Mouse (Mus musculus) intestine, embryonic 16.5 days (tissue): ENCODE data around the gene Amd1. TPM values are rescaled to one million over a fixed set of nuclear protein-coding genes. Genes with fewer than 3 reads are reported as not detected.

Experiments used
- ATAC-seq: fragments of 200-750 bp; cut with Nextera tagmentation; 2 replicates; pipeline ENCODE4 v1.8.0; 2017; ENCODE audit warnings: moderate TSS enrichment, moderate library complexity
- H3K27ac ChIP-seq: fragments of 300-500 bp; sonication (generic); 2 replicates; pipeline ENCODE4 v1.5.1; 2014; ENCODE audit warnings: mild to moderate bottlenecking, low read length
- H3K27me3 ChIP-seq: fragments of 300-500 bp; sonication (generic); replicated peaks from 2 replicates; pipeline ENCODE4 v1.6.1; 2014; ENCODE audit warnings: low read length, control low read depth, mixed read lengths; ENCODE audit not compliant: control insufficient read depth, insufficient read depth
- H3K36me3 ChIP-seq: fragments of 300-500 bp; sonication (generic); 2 replicates; pipeline ENCODE4 v1.6.1; 2014; ENCODE audit warnings: low read length, control low read depth; ENCODE audit not compliant: control insufficient read depth, insufficient read depth
- H3K4me1 ChIP-seq: fragments of 300-500 bp; sonication (generic); 2 replicates; pipeline ENCODE4 v1.6.1; 2014; ENCODE audit warnings: low read length, control low read depth, mixed read lengths; ENCODE audit not compliant: control insufficient read depth, insufficient read depth
- H3K4me2 ChIP-seq: fragments of 300-500 bp; sonication (generic); 2 replicates; pipeline ENCODE4 v1.6.1; 2014; ENCODE audit warnings: low read depth, low read length, control low read depth
- H3K4me3 ChIP-seq: fragments of 300-500 bp; sonication (generic); 2 replicates; pipeline ENCODE4 v1.5.1; 2014; ENCODE audit warnings: mild to moderate bottlenecking, low read length
- H3K9ac ChIP-seq: fragments of 300-500 bp; sonication (generic); 2 replicates; pipeline ENCODE4 v1.6.1; 2014; ENCODE audit warnings: low read depth, low read length
- H3K9me3 ChIP-seq: fragments of 300-500 bp; sonication (generic); 2 replicates; pipeline ENCODE4 v1.6.1; 2016; ENCODE audit warnings: low read length, control low read depth; ENCODE audit not compliant: control insufficient read depth
- WGBS: fragments of 180-500 bp; shearing (Covaris S2); extraction: QIAGEN DNeasy Blood & Tissue Kit; methylation state at CpG from one replicate; pipeline ENCODE4 v1.1.7; 2014; 5-methylcytosine and 5-hydroxymethylcytosine counted together
- polyA plus RNA-seq: library from polyadenylated mRNA; unstranded; fragments of >200 nt; fragmentation: Nextera tagmentation; extraction: Ambion mirVana; gene quantifications from 2 replicates; pipeline ENCODE4 v1.2.1, GENCODE M21; 2015

The Amd1 gene
- 41.9 and 47.2 TPM in 2 replicates for polyA plus RNA-seq

GRCm38 (mm10) chr10:40302140-40302985 is at the start of gene Amd1:
Gene Amd1, minus strand, starts transcription at chr10:40302186.
- H3K4me2 ChIP-seq: peak within 1 kb of the TSS; percentile 83
- peak within 1 kb of the TSS; percentile 99 for H3K27ac ChIP-seq
- WGBS: under 1% methylated on average over 55 of the region's 55 CpGs
- peak; percentile 93 for ATAC-seq
- H3K36me3 ChIP-seq: no peaks in the 10 kb centered on the region
- H3K9me3 ChIP-seq: peaks cover 3% of the 10 kb centered on the region; the same call in 1 of the 2 replicates
- peak within 1 kb of the TSS; percentile 94 for H3K9ac ChIP-seq
- no peaks in the 10 kb centered on the region for H3K27me3 ChIP-seq
- H3K4me1 ChIP-seq: peaks cover 11% of the 10 kb centered on the region
- H3K4me3 ChIP-seq: peak within 1 kb of the TSS; percentile 96

- ATAC-seq: no peak
- Histone ChIP-seq H3K9me3 (no peaks in the 10 kb centered on the region), H3K27me3 (no peaks in the 10 kb centered on the region), H3K4me2 (peak overlapping the region; percentile 55; the same call in 1 of the 2 replicates), H3K36me3 (no peaks in the 10 kb centered on the region), H3K27ac (no peak overlapping the region), H3K4me3 (no peak overlapping the region), H3K4me1 (peaks cover 6% of the 10 kb centered on the region), H3K9ac (no peak overlapping the region)
- 62% methylated on average over 4 of the region's 4 CpGs for WGBS
These were observed 49.2 kb upstream of the Amd1 start for GRCm38 (mm10) chr10:40351156-40351555.

GRCm38 (mm10) chr10:40350245-40350932 is 48.4 kb upstream of the Amd1 start:
- WGBS: 48% methylated on average over 12 of the region's 12 CpGs
- H3K36me3 ChIP-seq: no peaks in the 10 kb centered on the region
- peak overlapping the region; percentile 86 for H3K9ac ChIP-seq
- no peak for ATAC-seq
- H3K4me3 ChIP-seq: peak overlapping the region; percentile 90
- peak overlapping the region; percentile 55 for H3K4me2 ChIP-seq
- H3K27me3 ChIP-seq: no peaks in the 10 kb centered on the region
- H3K27ac ChIP-seq: no peak overlapping the region
- no peaks in the 10 kb centered on the region for H3K9me3 ChIP-seq
- H3K4me1 ChIP-seq: peaks cover 6% of the 10 kb centered on the region

GRCm38 (mm10) chr10:40349631-40350177 is 47.7 kb upstream of the Amd1 start:
- Histone ChIP-seq H3K4me2 (peak overlapping the region; percentile 55), H3K9ac (peak overlapping the region; percentile 86), H3K27ac (peak overlapping the region; percentile 95), H3K4me3 (peak overlapping the region; percentile 90), H3K9me3 (no peaks in the 10 kb centered on the region), H3K36me3 (no peaks in the 10 kb centered on the region), H3K4me1 (peaks cover 6% of the 10 kb centered on the region), H3K27me3 (no peaks in the 10 kb centered on the region)
- ATAC-seq: peak; percentile 35
- under 1% methylated on average over 62 of the region's 62 CpGs for WGBS

GRCm38 (mm10) chr10:40348566-40349536 is 46.9 kb upstream of the Amd1 start:
- H3K4me3 ChIP-seq: peak overlapping the region; percentile 90
- H3K4me2 ChIP-seq: peak overlapping the region; percentile 58
- under 1% methylated on average over 75 of the region's 76 CpGs for WGBS
- no peaks in the 10 kb centered on the region for H3K9me3 ChIP-seq
- no peaks in the 10 kb centered on the region for H3K27me3 ChIP-seq
- H3K9ac ChIP-seq: peak overlapping the region; percentile 86
- peak; percentile 99 for ATAC-seq
- H3K27ac ChIP-seq: peak overlapping the region; percentile 97
- H3K4me1 ChIP-seq: peaks cover 6% of the 10 kb centered on the region
- no peaks in the 10 kb centered on the region for H3K36me3 ChIP-seq

- H3K27me3 ChIP-seq: no peaks in the 10 kb centered on the region
- H3K36me3 ChIP-seq: no peaks in the 10 kb centered on the region
- no peak overlapping the region for H3K4me3 ChIP-seq
- peak overlapping the region; percentile 45; the same call in 1 of the 2 replicates for H3K9ac ChIP-seq
- H3K4me2 ChIP-seq: no peak overlapping the region
- peaks cover 6% of the 10 kb centered on the region for H3K4me1 ChIP-seq
- WGBS: 64% methylated on average over 9 of the region's 9 CpGs
- H3K27ac ChIP-seq: no peak overlapping the region
- no peak for ATAC-seq
- H3K9me3 ChIP-seq: no peaks in the 10 kb centered on the region
These were observed 45.5 kb upstream of the Amd1 start for GRCm38 (mm10) chr10:40347461-40347954.

GRCm38 (mm10) chr10:40346776-40347403 is 44.9 kb upstream of the Amd1 start:
- H3K9me3 ChIP-seq: no peaks in the 10 kb centered on the region
- no peak overlapping the region for H3K27ac ChIP-seq
- H3K4me2 ChIP-seq: no peak overlapping the region
- no peaks in the 10 kb centered on the region for H3K27me3 ChIP-seq
- H3K4me3 ChIP-seq: no peak overlapping the region
- WGBS: 81% methylated on average over 3 of the region's 3 CpGs
- ATAC-seq: no peak
- H3K36me3 ChIP-seq: no peaks in the 10 kb centered on the region
- peaks cover 6% of the 10 kb centered on the region for H3K4me1 ChIP-seq
- H3K9ac ChIP-seq: no peak overlapping the region

GRCm38 (mm10) chr10:40342036-40342435 is 40.0 kb upstream of the Amd1 start:
- WGBS: 48% methylated on average over 4 of the region's 4 CpGs
- Histone ChIP-seq H3K27ac (no peak overlapping the region), H3K4me2 (no peak overlapping the region), H3K9ac (no peak overlapping the region), H3K4me1 (no peaks in the 10 kb centered on the region), H3K36me3 (no peaks in the 10 kb centered on the region), H3K27me3 (no peaks in the 10 kb centered on the region), H3K4me3 (no peak overlapping the region), H3K9me3 (no peaks in the 10 kb centered on the region)
- ATAC-seq: peak; percentile 53
